Mouse (Mus musculus): ENCODE measurements around the gene Npm1. TPM values are rescaled to one million over a fixed set of nuclear protein-coding genes. Genes with fewer than 3 reads are reported as not detected.

The Npm1 gene
- polyA plus RNA-seq, 1 experiment from 2014 or later, result 1,263 TPM

DNA sequence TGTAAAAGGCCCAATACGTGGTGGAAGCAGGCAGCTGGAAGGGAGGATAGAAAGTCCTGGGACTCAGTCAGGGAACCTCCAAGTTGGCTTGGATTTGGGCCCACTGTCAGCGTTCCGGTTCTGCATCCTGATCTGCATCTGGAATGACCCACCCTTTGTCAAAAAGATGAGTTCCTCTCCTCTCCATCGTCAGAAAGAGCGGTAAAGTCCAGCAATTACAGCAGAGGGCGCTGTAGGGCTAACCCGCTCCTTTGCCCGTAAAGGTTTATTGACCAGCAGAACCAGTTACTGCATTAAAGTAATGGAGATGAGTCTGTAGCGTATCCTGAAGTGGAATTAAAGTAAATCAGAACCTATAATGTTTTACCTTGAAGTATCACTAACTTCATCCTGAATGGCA is 7.5 kb upstream of the Npm1 start:
- Histone ChIP-seq H3K27ac (ENCODE audit: low read depth) (no peak overlapping the region), H3K36me3 (ENCODE audit: control insufficient read depth, insufficient read depth, low read length) (no peaks in the 10 kb centered on the region), H3K27me3 (replicated peaks; ENCODE audit: control insufficient read depth, insufficient read depth, low read length) (no peaks in the 10 kb centered on the region), H3K9ac (ENCODE audit: low read length) (no peak overlapping the region), H3K4me1 (replicated peaks; ENCODE audit: control insufficient read depth, insufficient read depth, low read length) (no peaks in the 10 kb centered on the region), H3K4me2 (ENCODE audit: low read length) (no peak overlapping the region), H3K4me3 (ENCODE audit: low read depth, low read length) (no peak overlapping the region), H3K9me3 (ENCODE audit: control insufficient read depth, low read length) (no peaks in the 10 kb centered on the region)
- WGBS, result 15% methylated on average over 9 of the region's 9 CpGs
- ATAC-seq (replicated peaks; ENCODE audit: low FRiP score, low TSS enrichment, low read depth), result no peak
- DNase-seq (ENCODE audit: low spot score), result peak; percentile 77

DNA sequence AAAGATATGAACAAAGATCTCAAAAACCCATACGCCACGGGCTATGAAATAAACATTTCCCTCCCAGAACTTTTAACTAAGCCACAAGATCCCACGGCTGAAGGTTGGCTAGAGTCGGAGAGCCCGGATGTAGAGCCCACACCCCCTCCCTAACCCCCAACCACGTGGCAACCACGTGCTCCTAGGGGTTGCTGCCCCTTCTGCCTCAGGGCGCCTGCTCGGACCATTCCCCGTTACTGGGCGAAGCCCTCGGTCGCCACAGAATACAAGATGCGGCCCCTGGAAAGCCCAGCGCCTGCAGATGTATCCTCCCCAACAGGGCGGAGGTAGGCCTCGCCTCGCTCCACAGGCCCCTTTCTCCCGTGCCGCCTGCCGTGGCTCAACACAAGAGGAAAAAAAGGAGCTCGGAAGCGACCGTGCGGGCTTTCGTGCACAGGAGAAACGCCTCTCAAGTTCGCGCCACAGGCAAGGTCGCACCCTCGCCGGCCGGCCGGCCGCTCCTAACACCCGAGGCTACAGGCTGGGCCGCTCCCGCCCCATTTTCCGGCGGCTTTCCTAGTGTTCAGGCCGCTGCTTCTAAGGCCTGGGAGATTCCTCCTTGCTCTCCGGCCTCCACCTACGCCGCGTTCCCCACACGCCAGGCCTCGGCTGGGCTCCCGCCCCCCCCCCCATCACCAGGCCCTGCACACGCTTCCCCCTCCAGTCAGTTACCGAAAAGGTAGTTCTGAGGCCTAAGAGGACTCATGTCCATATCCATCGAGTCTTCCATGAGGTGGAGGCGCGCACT is 602 bp downstream of the Npm1 start:
- DNase-seq (ENCODE audit: low spot score), result peak; percentile 86
- WGBS, result 3% methylated on average over 52 of the region's 53 CpGs
- no peaks in the 10 kb centered on the region for H3K27me3 ChIP-seq (replicated peaks; ENCODE audit: control insufficient read depth, insufficient read depth, low read length)
- H3K36me3 ChIP-seq (ENCODE audit: control insufficient read depth, insufficient read depth, low read length), result peaks cover 41% of the 10 kb centered on the region
- peak overlapping the region; percentile 78 for H3K4me3 ChIP-seq (ENCODE audit: low read depth, low read length)
- H3K4me2 ChIP-seq (ENCODE audit: low read length), result peak overlapping the region; percentile 61
- H3K9ac ChIP-seq (ENCODE audit: low read length), result peak overlapping the region; percentile 99
- peak; percentile 66 for ATAC-seq (replicated peaks; ENCODE audit: low FRiP score, low TSS enrichment, low read depth)
- H3K9me3 ChIP-seq (ENCODE audit: control insufficient read depth, low read length), result no peaks in the 10 kb centered on the region
- H3K4me1 ChIP-seq (replicated peaks; ENCODE audit: control insufficient read depth, insufficient read depth, low read length), result peaks cover 16% of the 10 kb centered on the region
- peak overlapping the region; percentile 89 for H3K27ac ChIP-seq (ENCODE audit: low read depth)

DNA sequence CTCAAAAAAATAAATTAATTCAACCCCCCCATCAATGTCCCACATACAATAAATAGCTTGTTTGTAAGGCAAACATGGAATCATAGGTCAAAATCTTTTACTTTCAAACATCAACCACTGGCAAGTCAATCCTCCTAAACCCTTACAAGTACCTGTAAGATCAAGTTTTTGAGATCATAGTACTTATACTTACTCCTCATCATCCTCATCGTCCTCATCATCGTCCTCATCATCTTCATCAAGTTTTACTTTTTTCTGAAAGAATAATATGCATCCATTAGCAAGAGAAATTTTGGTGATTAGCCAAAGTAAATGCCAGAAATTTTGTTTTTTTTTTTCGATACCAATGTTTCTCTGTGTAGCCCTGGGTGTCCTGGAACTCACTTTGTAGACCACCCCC is 3.3 kb downstream of the Npm1 start:
- Histone ChIP-seq H3K9ac (ENCODE audit: low read length) (no peak overlapping the region), H3K27ac (ENCODE audit: low read depth) (no peak overlapping the region), H3K36me3 (ENCODE audit: control insufficient read depth, insufficient read depth, low read length) (peaks cover 67% of the 10 kb centered on the region), H3K27me3 (replicated peaks; ENCODE audit: control insufficient read depth, insufficient read depth, low read length) (no peaks in the 10 kb centered on the region), H3K4me1 (replicated peaks; ENCODE audit: control insufficient read depth, insufficient read depth, low read length) (peaks cover 16% of the 10 kb centered on the region), H3K4me2 (ENCODE audit: low read length) (0 out of 2 replicates have a peak overlapping the region, but pooled peaks have one; percentile 13), H3K9me3 (ENCODE audit: control insufficient read depth, low read length) (no peaks in the 10 kb centered on the region), H3K4me3 (ENCODE audit: low read depth, low read length) (no peak overlapping the region)
- 91% methylated on average over 3 of the region's 3 CpGs for WGBS
- ATAC-seq (replicated peaks; ENCODE audit: low FRiP score, low TSS enrichment, low read depth) (no peak), DNase-seq (ENCODE audit: low spot score) (no peak)

GRCm38 (mm10) chr11:33157453-33158196 is 5.4 kb downstream of the Npm1 start:
- no peak overlapping the region for H3K4me3 ChIP-seq (ENCODE audit: low read depth, low read length)
- H3K27ac ChIP-seq (ENCODE audit: low read depth), result no peak overlapping the region
- peaks cover 87% of the 10 kb centered on the region for H3K36me3 ChIP-seq (ENCODE audit: control insufficient read depth, insufficient read depth, low read length)
- no peak overlapping the region for H3K9ac ChIP-seq (ENCODE audit: low read length)
- H3K4me1 ChIP-seq (replicated peaks; ENCODE audit: control insufficient read depth, insufficient read depth, low read length), result peaks cover 9% of the 10 kb centered on the region; the same call in 1 of the 2 replicates
- no peaks in the 10 kb centered on the region for H3K27me3 ChIP-seq (replicated peaks; ENCODE audit: control insufficient read depth, insufficient read depth, low read length)
- H3K9me3 ChIP-seq (ENCODE audit: control insufficient read depth, low read length), result no peaks in the 10 kb centered on the region
- ATAC-seq (replicated peaks; ENCODE audit: low FRiP score, low TSS enrichment, low read depth), result no peak
- H3K4me2 ChIP-seq (ENCODE audit: low read length), result no peak overlapping the region
- WGBS, result 72% methylated on average over 2 of the region's 2 CpGs
- DNase-seq (ENCODE audit: low spot score), result no peak

GRCm38 (mm10) chr11:33156436-33157015 is 6.5 kb downstream of the Npm1 start:
- Histone ChIP-seq H3K4me3 (ENCODE audit: low read depth, low read length) (no peak overlapping the region), H3K4me2 (ENCODE audit: low read length) (no peak overlapping the region), H3K27ac (ENCODE audit: low read depth) (no peak overlapping the region), H3K36me3 (ENCODE audit: control insufficient read depth, insufficient read depth, low read length) (peaks cover 97% of the 10 kb centered on the region), H3K27me3 (replicated peaks; ENCODE audit: control insufficient read depth, insufficient read depth, low read length) (no peaks in the 10 kb centered on the region), H3K9me3 (ENCODE audit: control insufficient read depth, low read length) (no peaks in the 10 kb centered on the region), H3K9ac (ENCODE audit: low read length) (no peak overlapping the region), H3K4me1 (replicated peaks; ENCODE audit: control insufficient read depth, insufficient read depth, low read length) (peaks cover 9% of the 10 kb centered on the region; the same call in 1 of the 2 replicates)
- DNase-seq (ENCODE audit: low spot score) (peak; percentile 25), ATAC-seq (replicated peaks; ENCODE audit: low FRiP score, low TSS enrichment, low read depth) (no peak)
- WGBS, result 80% methylated on average over 4 of the region's 4 CpGs

GRCm38 (mm10) chr11:33154459-33154858 is 8.5 kb downstream of the Npm1 start:
- H3K27me3 ChIP-seq (replicated peaks; ENCODE audit: control insufficient read depth, insufficient read depth, low read length), result no peaks in the 10 kb centered on the region
- H3K4me2 ChIP-seq (ENCODE audit: low read length), result no peak overlapping the region
- 93% methylated on average over 3 of the region's 3 CpGs for WGBS
- H3K9me3 ChIP-seq (ENCODE audit: control insufficient read depth, low read length), result no peaks in the 10 kb centered on the region
- ATAC-seq (replicated peaks; ENCODE audit: low FRiP score, low TSS enrichment, low read depth) (no peak), DNase-seq (ENCODE audit: low spot score) (no peak)
- H3K27ac ChIP-seq (ENCODE audit: low read depth), result no peak overlapping the region
- no peak overlapping the region for H3K4me3 ChIP-seq (ENCODE audit: low read depth, low read length)
- no peaks in the 10 kb centered on the region for H3K4me1 ChIP-seq (replicated peaks; ENCODE audit: control insufficient read depth, insufficient read depth, low read length)
- no peak overlapping the region for H3K9ac ChIP-seq (ENCODE audit: low read length)
- H3K36me3 ChIP-seq (ENCODE audit: control insufficient read depth, insufficient read depth, low read length), result peaks cover 96% of the 10 kb centered on the region

DNA sequence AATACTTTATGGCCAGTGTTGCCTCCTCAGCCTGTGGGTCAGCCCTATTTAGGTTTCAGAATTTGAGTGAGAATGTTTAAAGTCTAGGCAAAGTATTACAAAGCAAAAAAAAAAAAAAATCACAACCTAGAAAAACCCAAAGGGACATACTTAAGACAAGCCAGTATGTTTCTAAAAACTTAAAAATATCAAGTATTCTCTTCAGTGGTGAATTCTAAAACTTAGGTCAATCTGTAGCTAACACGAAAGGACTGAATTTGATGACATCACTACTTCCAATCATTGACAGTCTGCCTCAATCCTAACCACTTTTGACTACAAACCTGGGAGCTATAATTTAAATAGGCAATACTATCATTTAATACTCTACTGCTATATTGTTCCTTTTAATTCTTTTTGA is 10.0 kb downstream of the Npm1 start:
- no peaks in the 10 kb centered on the region for H3K27me3 ChIP-seq (replicated peaks; ENCODE audit: control insufficient read depth, insufficient read depth, low read length)
- H3K9ac ChIP-seq (ENCODE audit: low read length), result no peak overlapping the region
- H3K4me2 ChIP-seq (ENCODE audit: low read length), result no peak overlapping the region
- WGBS, result 90% methylated on average over 1 of the region's 1 CpGs
- no peak for DNase-seq (ENCODE audit: low spot score)
- no peak overlapping the region for H3K4me3 ChIP-seq (ENCODE audit: low read depth, low read length)
- peaks cover 86% of the 10 kb centered on the region for H3K36me3 ChIP-seq (ENCODE audit: control insufficient read depth, insufficient read depth, low read length)
- no peaks in the 10 kb centered on the region for H3K9me3 ChIP-seq (ENCODE audit: control insufficient read depth, low read length)
- H3K27ac ChIP-seq (ENCODE audit: low read depth), result no peak overlapping the region
- ATAC-seq (replicated peaks; ENCODE audit: low FRiP score, low TSS enrichment, low read depth), result no peak
- no peaks in the 10 kb centered on the region for H3K4me1 ChIP-seq (replicated peaks; ENCODE audit: control insufficient read depth, insufficient read depth, low read length)

GRCm38 (mm10) chr11:33151780-33152145 is 11.2 kb downstream of the Npm1 start:
- Histone ChIP-seq H3K36me3 (ENCODE audit: control insufficient read depth, insufficient read depth, low read length) (peaks cover 73% of the 10 kb centered on the region), H3K4me2 (ENCODE audit: low read length) (no peak overlapping the region), H3K9ac (ENCODE audit: low read length) (no peak overlapping the region), H3K4me3 (ENCODE audit: low read depth, low read length) (no peak overlapping the region), H3K27ac (ENCODE audit: low read depth) (no peak overlapping the region), H3K27me3 (replicated peaks; ENCODE audit: control insufficient read depth, insufficient read depth, low read length) (peaks cover 7% of the 10 kb centered on the region), H3K4me1 (replicated peaks; ENCODE audit: control insufficient read depth, insufficient read depth, low read length) (peaks cover 4% of the 10 kb centered on the region), H3K9me3 (ENCODE audit: control insufficient read depth, low read length) (no peaks in the 10 kb centered on the region)
- ATAC-seq (replicated peaks; ENCODE audit: low FRiP score, low TSS enrichment, low read depth) (no peak), DNase-seq (ENCODE audit: low spot score) (no peak)
- WGBS, result 83% methylated on average over 4 of the region's 4 CpGs
